Mouse (Mus musculus): ENCODE results near the gene Gm4969. TPM values are rescaled to one million over a fixed set of nuclear protein-coding genes. Genes with fewer than 3 reads are reported as not detected.
"Not testable (repeated sequence)": the region's sequence is repeated elsewhere in the genome, so short reads cannot be mapped to it uniquely, and the experiment has no call there.

The Gm4969 gene
- total RNA-seq (2015; ENCODE audit: low replicate concordance) = not detected in 2 replicates
- total RNA-seq (2017; ENCODE audit: low replicate concordance) = not detected in 2 replicates

- ATAC-seq (replicated peaks; ENCODE audit: low FRiP score, poor library complexity, severe bottlenecking) = no peak
Measured at GRCm38 (mm10) chr7:19118028-19118771, at the start of gene Gm4969. Gene Gm4969 (minus strand): TSS chr7:19118368.

GRCm38 (mm10) chr7:19166990-19167389 is 48.8 kb upstream of the Gm4969 start:
- no peak for ATAC-seq (replicated peaks; ENCODE audit: low FRiP score, poor library complexity, severe bottlenecking)

DNA sequence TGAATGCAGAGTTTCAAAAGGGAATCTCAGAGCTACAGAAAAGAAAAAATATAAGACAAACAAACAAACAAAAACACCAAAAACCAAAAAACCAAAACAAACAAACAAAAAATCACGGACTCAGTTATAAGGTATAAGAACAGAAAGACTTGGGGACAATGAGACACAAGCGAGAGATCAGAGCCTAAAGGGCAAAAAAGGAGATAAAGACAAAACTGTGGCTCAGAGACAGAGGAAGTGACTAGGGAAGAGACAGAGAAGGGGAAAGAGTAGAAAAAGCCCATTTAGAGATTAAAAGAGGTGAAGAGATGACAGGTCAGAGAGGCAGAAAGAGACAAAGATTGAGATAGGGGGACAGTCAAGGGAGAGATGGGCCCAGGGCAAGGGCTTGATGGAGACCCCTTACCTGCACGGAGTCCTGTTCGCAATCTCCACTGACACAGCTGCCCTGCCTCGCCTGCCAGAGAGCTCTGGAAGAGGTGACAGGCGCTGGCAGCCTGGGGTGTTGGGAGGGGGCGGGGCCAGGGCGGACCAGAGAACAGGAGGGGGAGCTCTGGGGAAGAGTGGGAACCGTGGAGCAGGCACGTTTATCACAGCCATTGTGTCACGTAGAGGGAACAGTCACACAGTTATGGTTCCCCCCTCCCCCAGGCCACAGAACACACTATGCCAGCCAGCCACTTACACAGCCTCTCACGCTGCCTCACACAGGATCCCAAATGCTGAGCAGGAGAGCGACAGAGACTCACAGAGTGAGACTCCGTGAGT is 47.7 kb upstream of the Gm4969 start, which contains the start of gene Gipr:
Gene Gipr (minus strand): TSS at position 472 of the 768 bp plus-strand sequence.
- ATAC-seq (replicated peaks; ENCODE audit: low FRiP score, poor library complexity, severe bottlenecking) = no peak

DNA sequence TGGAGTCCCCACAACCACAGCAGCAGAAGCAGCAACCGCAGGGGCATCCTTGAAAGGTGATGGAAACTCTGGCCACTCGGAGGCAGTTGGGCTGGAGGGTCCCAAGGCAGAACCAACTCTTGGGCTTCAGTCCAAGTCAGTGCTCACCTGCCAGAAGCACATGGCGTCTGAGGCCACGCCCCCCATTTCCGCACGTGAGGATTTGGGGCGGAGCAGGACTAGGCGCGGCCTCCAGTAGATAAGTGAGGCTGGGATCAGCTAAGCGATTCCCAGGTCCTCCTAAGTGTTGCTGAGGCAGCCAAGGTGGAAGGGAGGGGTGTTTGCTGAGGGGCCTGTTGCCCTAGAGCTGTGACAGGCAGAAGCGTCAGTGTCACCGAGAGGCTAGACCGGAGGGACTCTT is 46.8 kb upstream of the Gm4969 start:
- peak; percentile 55; the same call in 1 of the 2 replicates for ATAC-seq (replicated peaks; ENCODE audit: low FRiP score, poor library complexity, severe bottlenecking)

GRCm38 (mm10) chr7:19164189-19164588 is 46.0 kb upstream of the Gm4969 start:
- ATAC-seq (replicated peaks; ENCODE audit: low FRiP score, poor library complexity, severe bottlenecking) = no peak

DNA sequence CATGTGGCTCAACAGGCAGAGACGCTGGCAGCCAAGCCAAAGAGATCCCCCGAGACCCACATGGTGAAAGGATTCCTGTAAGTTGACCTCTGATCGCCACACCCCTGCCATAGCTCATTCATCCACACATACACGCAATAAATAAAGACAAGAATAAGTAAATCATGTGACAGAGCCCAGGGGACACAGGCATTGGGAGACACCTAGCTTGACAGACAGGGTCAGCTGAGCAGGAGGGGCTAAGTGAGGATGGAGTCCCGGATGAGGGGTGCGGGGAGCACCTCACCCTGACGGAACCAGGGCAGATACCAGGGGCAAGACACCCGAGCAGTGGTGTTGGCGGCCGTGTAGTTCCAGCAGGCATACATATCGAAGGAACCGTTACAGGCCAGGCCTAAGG is 45.6 kb upstream of the Gm4969 start:
- ATAC-seq (replicated peaks; ENCODE audit: low FRiP score, poor library complexity, severe bottlenecking) = no peak

DNA sequence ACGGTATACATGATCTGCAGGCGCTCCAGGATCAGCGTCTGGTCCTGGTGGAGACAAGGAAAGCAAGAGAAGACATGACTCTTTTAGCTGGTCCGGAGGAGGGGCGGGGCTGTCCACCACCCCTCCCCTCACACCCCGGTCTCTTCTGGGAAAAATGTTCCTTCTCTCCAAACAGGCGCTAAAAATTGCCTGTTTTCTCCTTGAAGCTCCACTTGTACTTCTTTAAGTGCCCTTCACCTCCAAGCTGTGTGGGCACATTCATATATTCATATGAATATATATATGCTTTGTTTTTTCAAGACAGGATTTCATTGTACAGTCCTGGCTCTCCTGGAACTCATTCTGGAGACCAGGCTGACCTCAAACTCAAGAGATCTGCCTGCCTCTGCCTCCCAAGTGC is 44.8 kb upstream of the Gm4969 start:
- no peak for ATAC-seq (replicated peaks; ENCODE audit: low FRiP score, poor library complexity, severe bottlenecking)

GRCm38 (mm10) chr7:19160115-19160514 is 41.9 kb upstream of the Gm4969 start:
- ATAC-seq (replicated peaks; ENCODE audit: low FRiP score, poor library complexity, severe bottlenecking) = no peak

DNA sequence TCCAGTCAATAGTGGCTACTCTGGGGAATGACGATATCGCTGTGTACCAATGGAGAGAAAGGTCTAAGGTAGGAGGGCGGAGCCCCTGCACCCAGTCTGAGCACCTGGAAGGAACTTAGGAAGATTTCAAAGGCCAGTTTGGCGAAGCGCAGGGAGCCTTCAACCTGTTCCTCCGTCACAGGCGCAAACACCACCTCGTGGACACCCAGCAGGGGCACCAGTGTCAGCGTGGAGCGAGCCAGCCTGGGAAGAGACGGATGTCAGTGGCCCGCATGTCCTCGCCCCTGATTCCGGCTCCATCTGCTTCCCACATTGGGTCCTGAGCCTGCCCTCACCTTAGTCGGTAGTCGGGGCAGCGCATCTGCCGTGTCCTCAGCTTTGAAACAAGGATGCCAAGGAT is 41.2 kb upstream of the Gm4969 start:
- no peak for ATAC-seq (replicated peaks; ENCODE audit: low FRiP score, poor library complexity, severe bottlenecking)

- no peak for ATAC-seq (replicated peaks; ENCODE audit: low FRiP score, poor library complexity, severe bottlenecking)
Measured at GRCm38 (mm10) chr7:19158601-19159000, 40.4 kb upstream of the Gm4969 start.

GRCm38 (mm10) chr7:19157160-19157800 is 39.1 kb upstream of the Gm4969 start:
- ATAC-seq (replicated peaks; ENCODE audit: low FRiP score, poor library complexity, severe bottlenecking) = peak; percentile 93

GRCm38 (mm10) chr7:19155825-19156475 is 37.8 kb upstream of the Gm4969 start:
- ATAC-seq (replicated peaks; ENCODE audit: low FRiP score, poor library complexity, severe bottlenecking) = no peak

DNA sequence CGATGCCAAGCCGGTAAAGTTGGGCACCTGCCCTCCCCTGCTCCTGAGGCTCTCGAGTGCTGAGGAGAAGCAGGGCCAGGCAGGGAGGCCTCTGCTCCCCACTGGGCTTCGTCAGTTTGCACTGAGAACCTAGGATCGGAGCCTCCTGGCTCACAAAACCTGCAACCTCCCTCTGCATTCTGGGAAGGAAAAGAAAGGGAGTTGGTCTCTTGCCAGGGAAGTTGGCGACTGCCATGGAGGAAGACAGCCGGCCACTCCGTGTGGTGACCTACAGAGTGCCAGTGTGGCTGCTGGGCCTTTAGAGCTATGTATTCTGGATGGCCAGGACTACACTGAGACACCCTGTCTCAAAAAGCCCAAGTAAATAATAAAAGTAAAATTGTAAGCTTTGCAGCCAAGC is 36.6 kb upstream of the Gm4969 start:
- no peak for ATAC-seq (replicated peaks; ENCODE audit: low FRiP score, poor library complexity, severe bottlenecking)

DNA sequence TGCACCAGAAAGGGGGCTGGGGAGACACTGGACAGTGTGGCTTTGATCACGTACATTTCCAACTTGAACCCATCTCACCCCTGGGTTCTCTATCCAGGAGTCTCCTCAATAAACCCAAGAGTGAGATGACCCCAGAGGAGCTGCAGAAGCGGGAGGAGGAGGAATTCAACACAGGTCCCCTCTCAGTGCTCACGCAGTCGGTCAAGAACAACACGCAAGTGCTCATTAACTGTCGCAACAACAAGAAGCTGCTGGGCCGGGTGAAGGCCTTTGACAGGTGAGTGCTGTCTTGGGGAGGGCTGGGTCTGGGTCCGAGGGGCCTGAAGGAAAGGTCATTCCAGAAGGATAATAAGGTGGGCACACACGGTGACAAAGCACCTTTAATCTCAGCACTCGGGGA is 33.0 kb upstream of the Gm4969 start:
- ATAC-seq (replicated peaks; ENCODE audit: low FRiP score, poor library complexity, severe bottlenecking) = not testable (repeated sequence)

GRCm38 (mm10) chr7:19149626-19150025 is 31.5 kb upstream of the Gm4969 start, which contains the start of gene Snrpd2:
Gene Snrpd2 (plus strand): TSS chr7:19149722.
- ATAC-seq (replicated peaks; ENCODE audit: low FRiP score, poor library complexity, severe bottlenecking) = peak; percentile 86

GRCm38 (mm10) chr7:19148875-19149541 is 30.8 kb upstream of the Gm4969 start, which contains the start of gene Qpctl:
Gene Qpctl (minus strand): TSS chr7:19149291.
- peak; percentile 86 for ATAC-seq (replicated peaks; ENCODE audit: low FRiP score, poor library complexity, severe bottlenecking)

GRCm38 (mm10) chr7:19148180-19148874 is 30.2 kb upstream of the Gm4969 start:
- no peak for ATAC-seq (replicated peaks; ENCODE audit: low FRiP score, poor library complexity, severe bottlenecking)

GRCm38 (mm10) chr7:19147497-19148045 is 29.4 kb upstream of the Gm4969 start:
- ATAC-seq (replicated peaks; ENCODE audit: low FRiP score, poor library complexity, severe bottlenecking) = no peak
